Mouse (Mus musculus) testis, adult 2 months (tissue): ENCODE data around the gene Fgr. TPM values are rescaled to one million over a fixed set of nuclear protein-coding genes. Genes with fewer than 3 reads are reported as not detected.

ENCODE experiments used
- H3K27ac ChIP-seq: fragments of 200-500 bp; 2 replicates; pipeline ENCODE4 v1.5.1; 2012; ENCODE audit warnings: low read depth, low read length; ENCODE audit not compliant: control insufficient read depth, insufficient read depth
- H3K27me3 ChIP-seq: fragments of 200-500 bp; 2 replicates; pipeline ENCODE4 v1.6.1; 2012; ENCODE audit warnings: mild to moderate bottlenecking, low read length, moderate library complexity; ENCODE audit not compliant: control insufficient read depth, insufficient read depth
- H3K36me3 ChIP-seq: fragments of 200-500 bp; 2 replicates; pipeline ENCODE4 v1.6.1; 2012; ENCODE audit warnings: mild to moderate bottlenecking, low read length; ENCODE audit not compliant: control insufficient read depth, insufficient read depth
- H3K4me1 ChIP-seq: fragments of 200-500 bp; 2 replicates; pipeline ENCODE4 v1.6.1; 2012; ENCODE audit warnings: low read length; ENCODE audit not compliant: control insufficient read depth, insufficient read depth
- H3K4me3 ChIP-seq: fragments of 200-500 bp; 2 replicates; pipeline ENCODE4 v1.5.1; 2012; ENCODE audit warnings: low read depth, mild to moderate bottlenecking, low read length, moderate library complexity, mixed read lengths; ENCODE audit not compliant: control insufficient read depth
- CTCF ChIP-seq: fragments of 200-500 bp; IDR thresholded peaks from 2 replicates; pipeline ENCODE4 v1.5.1; 2012; ENCODE audit warnings: low read depth, mild to moderate bottlenecking, inconsistent platforms, low read length, moderate library complexity; ENCODE audit not compliant: control insufficient read depth, insufficient read depth, insufficient replicate concordance
- POLR2A ChIP-seq: fragments of 200-500 bp; IDR thresholded peaks from 2 replicates; pipeline ENCODE4 v1.6.1; 2012; ENCODE audit warnings: low read depth, mild to moderate bottlenecking, inconsistent platforms, low read length, moderate library complexity; ENCODE audit not compliant: control insufficient read depth
- polyA plus RNA-seq: library from polyadenylated mRNA; depleted of rRNA; stranded (reverse); fragments of >200 nt; gene quantifications from 2 replicates; pipeline ENCODE4 v1.2.3, GENCODE M21; 2012

The Fgr gene
- polyA plus RNA-seq, 1 experiment, result 0.85 TPM

DNA sequence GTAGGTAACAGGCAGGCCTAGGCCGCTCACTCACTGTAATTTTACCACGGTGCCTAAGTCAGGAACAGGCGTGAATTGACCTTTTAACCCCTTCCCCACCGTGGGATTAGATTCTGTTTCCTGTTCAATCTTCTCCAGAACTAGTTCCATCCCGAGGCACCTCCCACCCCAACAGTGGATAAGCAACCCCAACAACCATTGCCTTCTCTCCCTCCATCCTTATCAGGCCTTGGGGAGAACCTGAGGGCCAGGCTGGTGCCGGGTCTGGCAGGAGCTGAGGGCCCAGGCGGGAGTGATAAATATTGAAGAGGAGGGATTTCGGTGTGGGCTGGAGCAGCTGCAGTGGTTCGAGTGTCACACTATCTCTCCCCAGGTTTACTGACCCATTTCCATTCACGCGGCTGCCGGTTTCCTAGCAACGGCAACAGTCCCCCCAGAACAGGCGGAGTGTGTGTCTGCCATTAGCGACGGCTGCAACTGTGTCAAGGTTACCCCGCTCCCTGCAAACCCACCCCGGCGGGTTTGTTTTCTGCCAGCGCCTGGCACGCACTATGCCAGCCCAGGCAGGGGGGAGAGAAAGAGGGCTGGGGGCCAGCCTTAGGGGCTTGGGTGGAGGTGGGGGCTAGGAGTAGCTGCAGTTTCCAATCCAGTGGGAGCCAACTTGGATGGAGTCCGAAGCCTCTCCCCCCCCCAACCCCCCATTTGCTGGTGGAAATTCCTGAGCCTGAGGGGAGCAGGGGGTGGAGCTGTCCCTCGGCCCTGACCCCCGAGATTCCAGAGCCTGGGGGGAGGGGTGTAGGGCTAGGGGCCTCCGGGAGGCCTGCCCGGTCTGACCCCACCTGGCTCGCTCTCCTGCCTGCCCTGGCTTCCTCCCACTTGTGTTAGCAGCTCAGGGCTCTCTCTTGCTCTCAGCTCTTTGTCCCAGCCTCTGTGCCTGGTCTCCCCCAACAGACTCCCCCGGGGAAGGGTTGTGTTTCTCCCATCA lies 69.0 kb downstream of the Fgr start:
- Histone ChIP-seq H3K27me3 (no peaks in the 10 kb centered on the region), H3K4me3 (no peak overlapping the region; the same call in 1 of the 2 replicates), H3K36me3 (no peaks in the 10 kb centered on the region), H3K4me1 (peaks cover 54% of the 10 kb centered on the region), H3K27ac (peak overlapping the region; percentile 39; the same call in 1 of the 2 replicates)
- TF ChIP-seq POLR2A (no peak), CTCF (no peak)

DNA sequence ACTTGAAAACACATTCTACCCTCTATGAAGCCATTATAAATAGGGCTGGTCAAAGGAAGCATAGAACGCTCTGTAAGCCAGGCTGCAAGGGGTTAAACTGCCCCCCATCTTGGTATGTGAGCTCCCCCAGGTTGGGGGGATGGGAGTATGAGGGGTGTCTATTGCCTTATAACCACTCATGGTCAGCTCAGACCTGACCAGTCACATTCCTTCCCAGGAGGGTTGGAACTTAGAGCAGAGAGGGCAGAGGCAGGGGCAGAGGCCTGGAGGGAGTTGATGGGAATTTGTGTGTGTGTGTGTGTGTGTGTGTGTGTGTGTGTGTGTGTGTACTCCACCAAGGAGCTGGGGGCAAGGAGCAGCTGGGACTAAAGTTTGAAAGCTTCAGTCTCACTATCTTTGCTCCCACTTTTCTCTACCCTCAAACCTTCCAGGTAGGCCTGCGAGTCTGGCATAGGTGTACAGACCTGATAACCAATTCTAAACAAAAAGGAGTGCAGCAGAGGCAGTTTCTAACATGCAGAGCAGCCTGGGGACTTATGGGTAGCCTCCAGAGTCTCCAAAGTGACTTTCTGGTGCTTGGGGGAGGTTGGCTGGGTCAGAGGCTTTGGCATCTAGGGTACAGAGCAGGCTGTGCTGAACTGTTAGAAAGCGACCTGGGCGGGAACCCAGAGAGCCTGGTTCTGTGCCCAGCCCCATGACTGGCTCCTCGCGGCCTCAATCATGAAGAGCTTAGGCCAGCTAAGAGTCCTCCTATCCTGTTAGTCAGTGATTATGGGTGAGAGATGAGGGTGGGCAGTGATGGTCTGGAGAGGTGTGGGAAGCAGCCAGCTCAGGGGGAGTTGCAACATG lies 70.1 kb downstream of the Fgr start:
- Histone ChIP-seq H3K27ac (peak overlapping the region; percentile 23; the same call in 1 of the 2 replicates), H3K4me3 (no peak overlapping the region), H3K4me1 (peaks cover 49% of the 10 kb centered on the region), H3K36me3 (no peaks in the 10 kb centered on the region), H3K27me3 (no peaks in the 10 kb centered on the region)
- no peak for TF ChIP-seq POLR2A
- TF ChIP-seq CTCF, result no peak

DNA sequence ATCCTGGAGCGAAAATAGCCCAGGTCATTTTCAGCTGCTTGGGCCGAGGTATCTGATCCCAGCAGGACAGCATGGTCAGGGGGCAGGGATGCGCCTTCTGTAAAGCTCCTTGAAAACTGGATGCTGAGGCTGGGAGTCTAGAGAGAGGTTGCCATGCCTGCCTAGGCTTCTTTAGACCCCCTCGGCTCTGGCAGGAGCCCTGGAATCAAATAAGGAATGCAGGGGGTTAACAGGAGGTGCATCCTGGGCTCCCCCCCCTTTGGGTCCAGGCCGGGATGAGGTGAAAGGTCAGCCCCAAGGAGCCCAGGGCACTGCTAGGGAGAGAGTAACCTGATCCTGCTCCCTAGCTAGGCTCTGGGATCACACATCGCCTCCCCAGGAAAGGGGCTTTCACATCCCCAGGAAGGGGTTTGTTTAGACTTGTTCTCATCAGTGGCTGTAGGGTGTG lies 70.8 kb downstream of the Fgr start:
- Histone ChIP-seq H3K36me3 (no peaks in the 10 kb centered on the region), H3K4me3 (no peak overlapping the region), H3K27me3 (no peaks in the 10 kb centered on the region), H3K27ac (no peak overlapping the region), H3K4me1 (peaks cover 52% of the 10 kb centered on the region)
- TF ChIP-seq POLR2A (no peak), CTCF (no peak)

DNA sequence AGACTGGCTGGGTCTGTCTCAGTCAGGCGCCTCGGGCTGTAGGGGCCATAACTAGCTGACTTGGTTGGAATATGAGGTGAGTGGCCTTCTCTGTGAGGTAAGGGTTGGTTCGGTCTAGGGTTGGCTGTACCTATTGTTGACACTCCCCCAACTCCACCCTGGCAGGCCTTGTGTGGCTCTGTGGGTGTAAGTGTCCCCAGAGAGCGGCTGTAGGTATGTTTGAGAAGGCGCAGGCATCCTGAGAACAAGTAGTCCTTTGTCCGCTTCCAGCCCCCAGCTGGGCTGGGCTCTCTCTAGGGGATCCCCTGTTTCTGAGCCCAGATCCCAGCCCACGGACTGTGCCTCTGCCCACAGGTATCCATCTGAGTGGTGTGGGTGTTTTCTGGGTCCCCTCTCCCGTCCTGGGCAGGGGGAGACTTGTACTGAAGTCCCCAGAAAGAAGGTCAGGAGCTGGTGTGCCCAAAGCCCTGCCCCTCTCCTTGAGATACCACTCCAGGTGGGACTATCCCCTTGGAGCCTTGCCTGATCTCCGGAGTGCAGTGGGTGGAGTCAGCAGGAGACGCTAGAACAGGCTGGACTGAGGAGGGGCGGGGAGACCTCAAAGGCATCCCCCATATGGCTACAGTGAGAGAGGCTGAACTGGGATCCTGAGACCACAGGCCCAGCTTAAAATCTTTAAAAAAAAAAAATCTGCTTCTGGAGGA lies 72.0 kb downstream of the Fgr start:
- no peak for TF ChIP-seq CTCF
- no peak for TF ChIP-seq POLR2A
- Histone ChIP-seq H3K36me3 (no peaks in the 10 kb centered on the region), H3K4me3 (no peak overlapping the region), H3K27me3 (no peaks in the 10 kb centered on the region), H3K27ac (no peak overlapping the region), H3K4me1 (peaks cover 48% of the 10 kb centered on the region)

DNA sequence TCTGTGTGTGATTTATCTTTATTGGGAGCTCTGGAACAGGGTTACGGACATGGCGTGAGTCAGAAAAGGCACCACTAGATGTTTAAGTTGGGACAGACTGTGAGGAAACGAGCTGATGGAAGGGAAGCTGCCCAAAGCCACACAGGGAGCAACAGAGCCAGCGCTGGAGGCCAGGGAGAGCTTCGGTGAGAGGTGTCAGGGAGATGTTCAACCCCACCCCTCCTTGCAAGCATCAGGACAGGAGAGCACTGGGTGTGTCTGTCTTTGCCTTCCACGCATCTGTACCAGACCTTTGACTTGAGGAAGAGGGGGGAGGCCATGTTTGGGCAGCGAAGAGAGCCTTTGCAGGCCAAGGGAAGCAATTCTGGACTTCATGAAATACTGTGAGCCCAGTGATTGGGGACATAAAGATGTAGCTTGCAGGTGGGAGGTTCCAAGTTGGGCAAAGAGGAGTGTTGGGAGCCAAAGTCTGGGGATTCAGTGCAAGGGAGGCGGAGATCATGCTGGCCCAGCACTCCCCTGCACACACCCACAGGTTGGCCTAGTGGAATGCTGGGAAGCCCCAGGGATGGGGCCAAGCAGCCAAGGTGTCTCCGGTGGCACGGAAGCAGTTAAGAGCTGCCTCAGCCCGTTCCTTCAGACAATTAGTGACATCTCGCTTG lies 72.9 kb downstream of the Fgr start:
- no peak overlapping the region for H3K4me3 ChIP-seq
- no peaks in the 10 kb centered on the region for H3K27me3 ChIP-seq
- H3K4me1 ChIP-seq, result peaks cover 41% of the 10 kb centered on the region
- no peak overlapping the region for H3K27ac ChIP-seq
- H3K36me3 ChIP-seq, result no peaks in the 10 kb centered on the region
- TF ChIP-seq CTCF (no peak), POLR2A (no peak)

DNA sequence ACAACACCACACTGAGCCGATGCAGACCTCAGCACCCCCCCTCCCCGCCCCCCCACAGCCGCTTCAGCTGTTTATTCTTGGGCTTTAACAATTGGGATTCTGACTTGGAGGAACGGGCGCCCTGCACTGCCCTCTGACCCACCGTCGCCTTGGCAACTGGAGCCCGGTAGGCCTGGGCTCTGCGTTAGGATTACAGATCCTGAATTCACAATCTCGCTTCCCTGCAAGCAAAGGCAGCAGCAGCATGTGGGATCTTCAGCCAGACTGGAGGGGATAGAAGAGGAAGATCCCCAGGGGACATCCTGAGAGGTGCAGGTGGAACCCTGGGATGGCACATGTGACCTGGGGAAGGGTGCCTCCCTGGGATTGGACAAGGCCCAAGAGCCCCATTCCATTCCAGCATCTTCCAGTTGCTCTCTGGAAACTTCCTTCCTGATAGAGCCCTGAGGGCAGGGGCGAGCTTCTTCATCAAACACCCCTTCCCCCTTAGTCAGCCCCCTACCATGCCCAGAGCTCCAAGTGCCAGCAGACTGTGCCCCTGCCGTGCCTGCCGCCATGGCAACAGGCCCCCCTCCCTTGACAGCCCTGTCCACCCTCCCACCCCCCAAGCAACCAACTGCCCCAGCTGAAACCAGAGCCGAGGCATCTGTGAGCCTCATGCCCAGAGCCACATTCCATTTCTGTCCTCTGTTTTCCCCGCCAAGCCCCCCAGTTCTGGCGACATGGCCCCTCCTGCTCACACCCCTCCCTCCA lies 73.6 kb downstream of the Fgr start:
- Histone ChIP-seq H3K4me3 (no peak overlapping the region), H3K36me3 (no peaks in the 10 kb centered on the region), H3K27me3 (no peaks in the 10 kb centered on the region), H3K4me1 (peaks cover 38% of the 10 kb centered on the region), H3K27ac (no peak overlapping the region)
- TF ChIP-seq POLR2A (no peak), CTCF (no peak)
